Mouse (Mus musculus) lung, adult 2 months (tissue): ENCODE measurements around the gene Gm20715. TPM values are rescaled to one million over a fixed set of nuclear protein-coding genes. Genes with fewer than 3 reads are reported as not detected.

Experiments used
- DNase-seq: peaks from one replicate; pipeline ENCODE4 v3.0.0; 2022
- H3K4me1 ChIP-seq: fragments of 200-500 bp; 2 replicates; pipeline ENCODE4 v1.6.1; 2011; ENCODE audit warnings: low read length; ENCODE audit not compliant: control insufficient read depth, insufficient read depth
- H3K4me3 ChIP-seq: fragments of 200-500 bp; replicated peaks from 2 replicates; pipeline ENCODE3; 2011; ENCODE audit warnings: low read depth, mild to moderate bottlenecking, control low read depth, low read length; ENCODE audit errors: extremely low read depth
- CTCF ChIP-seq: fragments of 200-500 bp; IDR thresholded peaks from 2 replicates; pipeline ENCODE4 v1.5.1; 2011; ENCODE audit warnings: mild to moderate bottlenecking, low read length, control low read depth; ENCODE audit not compliant: insufficient read depth
- POLR2A ChIP-seq: fragments of 200-500 bp; IDR thresholded peaks from 2 replicates; pipeline ENCODE4 v1.6.1; 2011; ENCODE audit warnings: low read depth, mild to moderate bottlenecking, control low read depth, low read length, borderline replicate concordance; ENCODE audit errors: extremely low read depth
- WGBS: fragments of 180-500 bp; shearing (Covaris S2); methylation state at CpG from one replicate; pipeline ENCODE4 v1.1.7; 2018; 5-methylcytosine and 5-hydroxymethylcytosine counted together
- polyA plus RNA-seq: library from polyadenylated mRNA; depleted of rRNA; stranded (reverse); fragments of >200 nt; gene quantifications from 2 replicates; pipeline ENCODE4 v1.2.3, GENCODE M21; 2012

Gm20715 gene
- polyA plus RNA-seq, 1 experiment, result not detected

- no peak for DNase-seq
- Histone ChIP-seq H3K4me3 (no peak overlapping the region), H3K4me1 (no peaks in the 10 kb centered on the region)
- WGBS, result 8% methylated on average over 21 of the region's 22 CpGs
- TF ChIP-seq POLR2A (no peak), CTCF (no peak)
Observed at GRCm38 (mm10) chr7:6414626-6415441, 4.8 kb downstream of the Gm20715 start.

- no peak for DNase-seq
- WGBS, result 19% methylated on average over 8 of the region's 8 CpGs
- Histone ChIP-seq H3K4me3 (no peak overlapping the region), H3K4me1 (no peaks in the 10 kb centered on the region)
- TF ChIP-seq CTCF, result no peak
- no peak for TF ChIP-seq POLR2A
Observed at GRCm38 (mm10) chr7:6415442-6415787, 5.3 kb downstream of the Gm20715 start.

GRCm38 (mm10) chr7:6419894-6420293 lies 9.8 kb downstream of the Gm20715 start:
- TF ChIP-seq CTCF (no peak), POLR2A (no peak)
- H3K4me1 ChIP-seq, result no peaks in the 10 kb centered on the region
- WGBS, result 64% methylated on average over 6 of the region's 6 CpGs
- no peak for DNase-seq
- H3K4me3 ChIP-seq, result no peak overlapping the region

- Histone ChIP-seq H3K4me3 (no peak overlapping the region), H3K4me1 (no peaks in the 10 kb centered on the region)
- 85% methylated on average over 3 of the region's 3 CpGs for WGBS
- no peak for DNase-seq
- TF ChIP-seq CTCF (no peak), POLR2A (no peak)
Observed at GRCm38 (mm10) chr7:6429381-6429780, 19.3 kb downstream of the Gm20715 start.

- TF ChIP-seq POLR2A (no peak), CTCF (peak; percentile 75)
- no peak overlapping the region for H3K4me3 ChIP-seq
- peak; percentile 8 for DNase-seq
- 31% methylated on average over 2 of the region's 2 CpGs for WGBS
- H3K4me1 ChIP-seq, result no peaks in the 10 kb centered on the region
Observed at GRCm38 (mm10) chr7:6430342-6430741, 20.3 kb downstream of the Gm20715 start.

- DNase-seq, result no peak
- no peak for TF ChIP-seq POLR2A
- no peak for TF ChIP-seq CTCF
- H3K4me1 ChIP-seq, result no peaks in the 10 kb centered on the region
- H3K4me3 ChIP-seq, result no peak within 1 kb of the TSS
- 59% methylated on average over 3 of the region's 3 CpGs for WGBS
Observed at GRCm38 (mm10) chr7:6438388-6438787, 28.3 kb downstream of the Gm20715 start, which contains the start of gene Olfr1344. Gene Olfr1344, plus strand, starts transcription at chr7:6438688.

- H3K4me3 ChIP-seq, result no peak overlapping the region
- 55% methylated on average over 2 of the region's 2 CpGs for whole genome bisulfite sequencing
- no peaks in the 10 kb centered on the region for H3K4me1 ChIP-seq
- no peak for DNase-seq
- TF ChIP-seq POLR2A (no peak), CTCF (no peak)
Observed at GRCm38 (mm10) chr7:6441173-6441572, 31.1 kb downstream of the Gm20715 start.

GRCm38 (mm10) chr7:6447771-6448170 lies 37.7 kb downstream of the Gm20715 start:
- DNase-seq, result no peak
- TF ChIP-seq POLR2A, result no peak
- TF ChIP-seq CTCF, result no peak
- H3K4me1 ChIP-seq, result no peaks in the 10 kb centered on the region
- 65% methylated on average over 5 of the region's 5 CpGs for WGBS
- H3K4me3 ChIP-seq, result no peak overlapping the region

- no peak within 1 kb of the TSS for H3K4me3 ChIP-seq
- DNase-seq, result no peak
- TF ChIP-seq POLR2A, result no peak
- TF ChIP-seq CTCF, result no peak
- no peaks in the 10 kb centered on the region for H3K4me1 ChIP-seq
Observed at GRCm38 (mm10) chr7:6455868-6456267, 45.8 kb downstream of the Gm20715 start, which contains the start of gene Olfr1336. Gene Olfr1336, plus strand, starts transcription at chr7:6456168.

- no peak for DNase-seq
- no peaks in the 10 kb centered on the region for H3K4me1 ChIP-seq
- no peak overlapping the region for H3K4me3 ChIP-seq
- 42% methylated on average over 3 of the region's 3 CpGs for WGBS
- TF ChIP-seq CTCF, result no peak
- no peak for TF ChIP-seq POLR2A
Observed at GRCm38 (mm10) chr7:6456399-6456798, 46.3 kb downstream of the Gm20715 start.
